Mouse (Mus musculus): ENCODE results near the gene Eps8.

DNA sequence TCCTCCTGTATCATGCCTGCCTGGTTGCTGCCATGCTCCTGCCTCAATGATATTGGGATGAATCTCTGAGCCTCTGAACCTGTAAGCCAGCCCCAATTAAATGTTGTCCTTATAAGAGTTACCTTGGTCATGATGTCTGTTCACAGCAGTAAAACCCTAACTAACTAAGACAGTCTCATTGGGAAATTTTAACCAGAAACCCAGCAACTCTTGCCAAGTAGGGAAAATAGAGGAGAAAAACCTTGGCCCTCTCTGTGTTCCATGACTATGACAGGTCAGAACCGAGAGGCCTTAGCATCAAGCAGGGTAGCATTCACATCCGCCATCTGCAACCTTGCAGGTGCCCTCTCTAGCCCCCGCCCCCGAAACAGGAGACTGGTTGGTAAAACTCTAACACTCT is 78.6 kb downstream of the Eps8 start:
- no peak for TF ChIP-seq CTCF (IDR thresholded peaks at IDR 0.05; ENCODE audit: extremely low read depth, insufficient read length, insufficient replicate concordance, low read depth, low read length)
- no peak for TF ChIP-seq POLR2A (IDR thresholded peaks at IDR 0.05; ENCODE audit: low read depth, low read length)
